Mouse (Mus musculus) left cerebral cortex, postnatal 10 days (tissue): Measurements from ENCODE around the gene Clps. TPM values are rescaled to one million over a fixed set of nuclear protein-coding genes. Genes with fewer than 3 reads are reported as not detected.

Source experiments
- microRNA-seq: library from miRNA; unstranded; fragments of <30 nt; microRNA quantifications from one replicate; pipeline ENCODE4 v1.2.0, GENCODE M21; 2022
- total RNA-seq, 2 experiments: library from RNA; stranded (reverse); gene quantifications; 2 replicates each; pipeline ENCODE4 v1.2.3; 2021

The Clps gene
- total RNA-seq, 2 experiments from 2014 or later = not detected

Small RNA genes lying within 50 kb of the gene (microRNA-seq; reads per million reads assigned to microRNA genes)
- gene Gm25195 (not detected), gene Mir6969 (not detected)

Other genes with a start within 250 kb of the Clps start
- gene Fance, start 247.2 kb downstream of the Clps start, total RNA-seq = 10 to 100 TPM; 32.2 to 33.3 TPM
- gene Rpl10a, start 232.3 kb downstream of the Clps start, total RNA-seq = 100 to 1,000 TPM; 454 to 468 TPM
- 1 to 10 TPM; 3.0 to 3.3 TPM for gene Tead3, start 209.9 kb downstream of the Clps start, total RNA-seq
- gene Tulp1, start 195.5 kb downstream of the Clps start, total RNA-seq = not detected
- 10 to 100 TPM; 26.8 to 50.6 TPM for gene Fkbp5, start 43.2 kb downstream of the Clps start, total RNA-seq
- not detected for gene Armc12, start 30.0 kb downstream of the Clps start, total RNA-seq
- not detected for gene Clpsl2, start 11.4 kb downstream of the Clps start, total RNA-seq
- gene Lhfpl5, start 14.9 kb upstream of the Clps start, total RNA-seq = 1 to 10 TPM; 4.3 to 5.1 TPM
- gene Srpk1, start 61.9 kb upstream of the Clps start, total RNA-seq = 100 to 1,000 TPM; 111 to 127 TPM
- gene Slc26a8, start 129.5 kb upstream of the Clps start, total RNA-seq = 10 to 100 TPM in 1 of 2 experiments, 1 to 10 TPM in 1; 7.7 to 10.6 TPM
- 10 to 100 TPM; 58.7 to 64.6 TPM for gene Mapk14, start 130.6 kb upstream of the Clps start, total RNA-seq
- 1 to 10 TPM; 2.9 to 4.4 TPM for gene AC170998.1, start 165.3 kb upstream of the Clps start, total RNA-seq
- gene Mapk13, start 208.5 kb upstream of the Clps start, total RNA-seq = under 1 TPM; 0.66 to 0.75 TPM
- 10 to 100 TPM; 44.5 to 55.7 TPM for gene Brpf3, start 240.3 kb upstream of the Clps start, total RNA-seq